Mouse (Mus musculus): ENCODE measurements around the gene Fbxl4. TPM values are rescaled to one million over a fixed set of nuclear protein-coding genes. Genes with fewer than 3 reads are reported as not detected.
A peak's percentile ranks its signal among the peaks of the same experiment; 100 is the strongest.

Fbxl4 gene
- total RNA-seq (2012; rRNA removed) (10.0 and 12.0 TPM in 2 replicates), total RNA-seq (2014; rRNA removed) (16.9 and 17.0 TPM in 2 replicates), polyA plus RNA-seq (2012; ENCODE audit: insufficient read length, low read depth) (8.4 and 9.8 TPM in 2 replicates)

GRCm38 (mm10) chr4:22357266-22357930 lies at the start of gene Fbxl4:
Fbxl4 (plus strand) TSS chr4:22357543.
- Histone ChIP-seq H3K27me3 (replicated peaks) (no peaks in the 10 kb centered on the region), H3K4me1 (ENCODE audit: control insufficient read depth in 1 of 2, insufficient read depth in 2 of 2) (peaks cover 5 to 29% of the 10 kb centered on the region in 2 experiments), H3K9me3 (replicated peaks; ENCODE audit: low read length) (peaks cover 3% of the 10 kb centered on the region), H3K27ac (ENCODE audit: insufficient read depth, low read depth) (peak within 1 kb of the TSS; percentile 64), H3K4me2 (ENCODE audit: insufficient read depth, low read depth, poor library complexity, severe bottlenecking) (peak within 1 kb of the TSS; percentile 72), H3K4me3 (replicated peaks in 1 of 3; ENCODE audit: low read depth in 2 of 3, low read length in 2 of 3, poor library complexity in 1 of 3) (peak within 1 kb of the TSS; percentile 82 to 88 (median 86)), H3K79me2 (replicated peaks; ENCODE audit: control insufficient read depth, extremely low read depth, insufficient read depth, poor library complexity, severe bottlenecking) (peaks cover 18% of the 10 kb centered on the region), H3K36me3 (replicated peaks in 1 of 2; ENCODE audit: control insufficient read depth in 1 of 2, insufficient read depth in 1 of 2, low read length in 1 of 2) (peaks cover 0 to 12% of the 10 kb centered on the region in 2 experiments), H3K9ac (ENCODE audit: insufficient read depth, low read depth) (peak within 1 kb of the TSS; percentile 70)
- no peak for TF ChIP-seq SMC3 (IDR thresholded peaks at IDR 0.05; ENCODE audit: low read depth, low read length)
- no peak for TF ChIP-seq CHD1 (IDR thresholded peaks at IDR 0.05; ENCODE audit: low read depth, low read length)
- no peak for TF ChIP-seq ZMIZ1 (IDR thresholded peaks at IDR 0.05; ENCODE audit: low read depth, low read length)
- peak; percentile 51; the same call in 1 of the 2 replicates for TF ChIP-seq MYC (IDR thresholded peaks at IDR 0.05; ENCODE audit: low read depth, low read length)
- TF ChIP-seq NELFE (IDR thresholded peaks at IDR 0.05; ENCODE audit: low read depth, low read length): peak; percentile 63; the same call in 1 of the 2 replicates
- TF ChIP-seq CHD2 (IDR thresholded peaks at IDR 0.05; ENCODE audit: low read length): no peak
- 0 out of 2 replicates have a peak, but pooled peaks have one; percentile 11 for TF ChIP-seq IRF4 (IDR thresholded peaks at IDR 0.05; ENCODE audit: low read depth, low read length)
- TF ChIP-seq HCFC1 (IDR thresholded peaks at IDR 0.05; ENCODE audit: low read depth, low read length): peak; percentile 39
- no peak for TF ChIP-seq KAT2A (IDR thresholded peaks at IDR 0.05; ENCODE audit: insufficient replicate concordance, low read length)
- no peak for TF ChIP-seq ZNF384 (IDR thresholded peaks at IDR 0.05; ENCODE audit: low read depth, low read length)
- TF ChIP-seq POLR2AphosphoS2 (IDR thresholded peaks at IDR 0.05; ENCODE audit: low read depth, low read length): no peak
- no peak for TF ChIP-seq PAX5 (IDR thresholded peaks at IDR 0.05; ENCODE audit: low read length)
- TF ChIP-seq MAZ (IDR thresholded peaks at IDR 0.05; ENCODE audit: low read depth, low read length): peak; percentile 70
- TF ChIP-seq MXI1 (IDR thresholded peaks at IDR 0.05; ENCODE audit: low read depth, low read length): peak; percentile 67; the same call in 1 of the 2 replicates
- TF ChIP-seq ZC3H11A (IDR thresholded peaks at IDR 0.05; ENCODE audit: low read depth, low read length): no peak
- no peak for TF ChIP-seq USF2 (conservative IDR thresholded peaks at IDR 0.05; ENCODE audit: low read depth, low read length)
- no peak for TF ChIP-seq E2F4 (IDR thresholded peaks at IDR 0.05; ENCODE audit: insufficient replicate concordance, low read depth, low read length)
- TF ChIP-seq TBP (conservative IDR thresholded peaks at IDR 0.05; ENCODE audit: low read depth, low read length): peak; percentile 15; the same call in 1 of the 2 replicates
- no peak for TF ChIP-seq CTCF (conservative IDR thresholded peaks at IDR 0.05 in 1 of 2, IDR thresholded peaks at IDR 0.05 in 1 of 2; ENCODE audit: low read depth in 2 of 2, low read length in 2 of 2)
- peak; percentile 36; the same call in 1 of the 2 replicates for TF ChIP-seq EP300 (IDR thresholded peaks at IDR 0.05; ENCODE audit: low read length)
- TF ChIP-seq ZKSCAN1 (IDR thresholded peaks at IDR 0.05; ENCODE audit: borderline replicate concordance, low read depth, low read length): no peak
- TF ChIP-seq ETS1 (conservative IDR thresholded peaks at IDR 0.05; ENCODE audit: low read depth, low read length): no peak
- TF ChIP-seq ELF1 (IDR thresholded peaks at IDR 0.05; ENCODE audit: low read depth, low read length): peak; percentile 79
- no peak for TF ChIP-seq GABPA (IDR thresholded peaks at IDR 0.05; ENCODE audit: insufficient replicate concordance, low read depth, low read length)
- no peak for TF ChIP-seq RAD21 (IDR thresholded peaks at IDR 0.05; ENCODE audit: low read depth, low read length)
- TF ChIP-seq RCOR1 (conservative IDR thresholded peaks at IDR 0.05; ENCODE audit: low read depth, low read length): no peak
- TF ChIP-seq MAX (IDR thresholded peaks at IDR 0.05; ENCODE audit: low read length): peak; percentile 22; the same call in 1 of the 2 replicates
- peak; percentile 47; the same call in 1 of the 2 replicates for TF ChIP-seq BHLHE40 (IDR thresholded peaks at IDR 0.05; ENCODE audit: low read depth, low read length)
- TF ChIP-seq USF1 (IDR thresholded peaks at IDR 0.05; ENCODE audit: low read depth, low read length): no peak
- TF ChIP-seq JUND (conservative IDR thresholded peaks at IDR 0.05; ENCODE audit: low read depth, low read length): no peak
- peak; percentile 79 for TF ChIP-seq POLR2A (IDR thresholded peaks at IDR 0.05; ENCODE audit: low read depth, low read length)
- peak; percentile 25; the same call in 1 of the 2 replicates for TF ChIP-seq TCF12 (IDR thresholded peaks at IDR 0.05; ENCODE audit: low read depth, low read length)
- TF ChIP-seq UBTF (IDR thresholded peaks at IDR 0.05; ENCODE audit: low read depth, low read length): no peak
- no peak for TF ChIP-seq MAFK (IDR thresholded peaks at IDR 0.05; ENCODE audit: insufficient replicate concordance, low read length)
- no peak for TF ChIP-seq MEF2A (IDR thresholded peaks at IDR 0.05; ENCODE audit: borderline replicate concordance, low read depth, low read length)
- TF ChIP-seq SIN3A (IDR thresholded peaks at IDR 0.05; ENCODE audit: low read length): peak; percentile 18; the same call in 1 of the 2 replicates
- TF ChIP-seq NRF1 (IDR thresholded peaks at IDR 0.05; ENCODE audit: low read depth, low read length): peak; percentile 27; the same call in 1 of the 2 replicates
- no peak for TF ChIP-seq JUN (IDR thresholded peaks at IDR 0.05; ENCODE audit: insufficient read depth, low read depth, low read length)
- dilution Hi-C loops (cut with MboI; ENCODE audit: extremely low pct_ligation_motif_present, extremely low pct_unique_long_range_greater_than_20kb, low sequenced_read_pairs) (no loop called here), in situ Hi-C loops (cut with MboI; ENCODE audit: low pct_ligation_motif_present, low pct_unique_long_range_greater_than_20kb, low sequenced_read_pairs) (no loop called here)
- peak; percentile 72 for DNase-seq (ENCODE audit: extremely low read depth)

Measured in CH12.LX (cell line).